Mouse (Mus musculus) gastrocnemius, postnatal 4 days (tissue): ENCODE measurements at regions not wholly inside any gene's neighbourhood (a gene's known extent, or its start where the extent isn't known, plus 50 kb on each side); places are given as distances from the start of the nearest gene placed in this dataset.

Experiments used
- DNase-seq, 2 experiments: peaks; one replicate each; pipeline ENCODE4 v3.0.0; 2021 to 2022; ENCODE audit warnings: low spot score in 2 of 2, mixed read lengths in 2 of 2

DNA sequence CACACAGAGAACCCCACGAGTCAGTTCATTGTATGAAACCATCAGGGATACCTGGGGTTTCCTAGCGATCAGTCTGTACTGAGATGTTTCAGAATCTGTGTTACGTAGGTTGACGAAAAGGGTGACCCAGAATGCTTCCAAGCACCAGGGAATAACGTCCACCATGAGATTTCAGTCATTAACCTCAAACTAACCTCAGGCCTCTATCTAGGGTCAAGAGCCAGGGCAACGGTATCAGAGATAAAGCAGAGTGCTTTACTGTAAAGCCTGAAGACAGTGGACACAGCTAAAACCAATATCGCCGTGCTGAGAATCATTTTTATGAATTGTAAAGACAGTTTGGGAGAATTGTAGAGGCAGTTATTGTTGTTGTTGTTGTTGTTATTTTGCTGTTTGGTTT, 52.9 kb upstream of the Errfi1 start:
- DNase-seq, result no peak

DNA sequence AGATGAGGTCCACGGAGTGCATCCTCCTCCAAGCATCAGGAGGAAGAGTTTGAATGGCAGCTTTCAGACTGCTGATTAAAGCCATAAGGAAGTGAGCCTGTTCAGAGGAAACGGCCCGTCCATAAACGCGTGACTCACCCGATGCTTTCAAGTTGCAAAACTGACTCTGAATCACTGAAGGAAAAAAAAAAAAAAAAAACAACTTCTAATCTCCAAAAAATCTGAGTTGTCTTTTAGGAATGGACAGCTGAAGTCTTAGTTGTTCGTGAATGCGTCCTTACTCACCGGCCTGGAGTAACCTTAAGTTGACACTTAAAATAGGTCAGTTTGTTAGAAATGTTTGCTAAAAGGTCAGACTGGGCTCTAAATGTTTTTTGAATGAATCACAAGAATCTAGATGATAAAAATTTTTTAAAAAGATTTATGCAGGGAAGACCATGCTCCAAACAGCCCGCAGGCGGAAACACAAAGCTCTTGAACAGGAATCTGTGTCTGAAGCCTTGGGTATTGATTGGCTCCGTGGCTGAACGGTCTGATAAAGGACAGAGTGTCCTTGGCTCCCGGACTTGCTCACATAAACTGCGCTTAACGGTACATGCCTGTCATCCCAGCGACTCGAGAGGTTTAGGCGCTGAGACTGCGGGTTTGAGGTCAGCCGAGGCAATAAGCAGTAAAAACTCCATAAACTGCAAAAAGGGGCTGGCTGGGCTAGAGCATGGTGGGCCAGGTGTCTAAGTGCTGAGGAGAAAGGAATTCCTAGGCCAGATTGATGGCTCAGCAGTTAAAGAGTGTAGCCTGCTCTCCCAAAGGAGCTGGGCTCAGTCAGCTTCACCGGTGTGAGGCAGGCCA, 53.9 kb upstream of the Errfi1 start:
- no peak for DNase-seq

- no peak for DNase-seq
Observed at GRCm38 (mm10) chr4:150798783-150799530, 54.8 kb upstream of the Errfi1 start.

DNA sequence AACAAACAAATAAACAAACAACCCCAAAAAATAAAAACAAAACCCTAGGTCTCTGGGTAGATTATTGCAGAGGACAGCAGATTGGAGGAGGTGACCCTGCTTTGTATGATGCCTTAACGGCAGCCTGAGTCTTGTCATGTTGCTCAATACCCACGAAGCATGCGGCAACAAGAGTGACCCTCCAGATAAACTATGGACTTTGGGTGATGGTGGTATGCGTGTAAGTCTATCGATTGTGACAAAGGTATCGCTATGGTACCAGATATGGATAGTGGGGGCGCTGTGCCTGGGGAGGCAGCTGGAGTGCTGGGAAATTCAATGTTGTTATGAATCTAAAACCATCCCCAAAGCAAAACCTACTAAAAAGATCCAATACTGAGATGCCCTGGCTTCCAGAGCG, 55.4 kb upstream of the Errfi1 start:
- no peak for DNase-seq

- no peak for DNase-seq
Observed at GRCm38 (mm10) chr4:150797057-150797456, 56.7 kb upstream of the Errfi1 start.

- no peak for DNase-seq
Observed at GRCm38 (mm10) chr4:150794878-150795277, 58.8 kb upstream of the Errfi1 start.

- DNase-seq, result no peak
Observed at GRCm38 (mm10) chr4:150794257-150794794, 59.4 kb upstream of the Errfi1 start.

- DNase-seq, result no peak
Observed at GRCm38 (mm10) chr4:150793146-150793545, 60.6 kb upstream of the Errfi1 start.

DNA sequence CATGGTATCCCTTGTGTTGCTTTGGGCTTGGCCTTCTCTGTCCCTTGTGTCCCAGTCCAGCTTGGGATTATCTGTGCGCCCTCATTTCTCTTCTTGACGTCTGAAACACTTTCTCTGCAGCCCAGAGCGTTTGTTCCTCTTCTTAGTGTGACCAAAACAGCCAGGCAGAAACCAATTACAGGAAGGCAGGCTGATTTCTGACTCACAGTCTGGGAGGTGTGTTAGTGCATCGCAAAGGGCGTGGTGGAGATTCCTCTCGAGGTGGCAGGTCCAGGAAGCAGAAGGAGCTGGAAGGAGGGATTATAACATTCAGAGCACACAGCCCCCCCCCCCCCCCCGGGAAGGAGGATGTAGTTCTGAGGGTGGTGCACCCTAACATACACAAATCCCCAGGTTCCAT, 64.6 kb upstream of the Errfi1 start:
- no peak for DNase-seq

DNA sequence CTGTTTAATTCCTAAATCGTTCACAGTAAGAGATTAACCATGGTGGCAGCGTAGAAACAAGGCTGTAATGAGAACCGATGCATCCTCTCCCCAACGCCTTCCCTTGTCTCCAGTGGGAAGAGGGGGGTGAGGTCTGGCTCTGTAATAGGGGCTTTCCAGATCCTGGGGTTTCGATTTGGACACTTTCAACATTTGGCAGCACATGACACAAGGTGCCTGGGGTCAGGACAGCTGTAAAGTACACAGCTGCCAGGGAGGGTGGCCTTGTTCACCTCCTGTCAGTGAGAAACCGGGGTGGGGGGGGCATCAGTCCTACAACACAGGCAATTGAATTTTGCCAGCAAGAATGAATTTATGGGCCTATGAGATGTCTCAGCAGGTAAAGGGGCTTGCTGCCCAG, 66.6 kb upstream of the Errfi1 start:
- DNase-seq, result no peak

DNA sequence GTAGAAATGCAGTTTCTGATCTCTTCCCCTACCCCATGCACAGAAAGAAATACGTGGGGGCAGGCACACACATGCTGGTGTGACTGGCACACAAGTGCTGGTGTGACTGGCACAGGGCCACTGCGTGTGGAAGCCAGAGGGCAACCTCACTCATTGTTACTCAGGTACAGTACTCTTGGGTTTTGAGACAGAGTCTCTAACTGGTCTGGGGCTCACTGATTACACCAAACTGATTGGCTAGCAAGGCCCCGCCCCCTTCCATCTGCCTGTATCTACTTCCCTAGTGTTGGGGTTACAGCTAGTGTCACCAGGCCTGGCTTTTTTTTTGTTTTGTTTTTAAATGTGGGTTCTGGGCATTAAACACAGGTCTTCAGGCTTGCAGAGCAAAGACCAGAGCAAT, 67.1 kb upstream of the Errfi1 start:
- no peak for DNase-seq

DNA sequence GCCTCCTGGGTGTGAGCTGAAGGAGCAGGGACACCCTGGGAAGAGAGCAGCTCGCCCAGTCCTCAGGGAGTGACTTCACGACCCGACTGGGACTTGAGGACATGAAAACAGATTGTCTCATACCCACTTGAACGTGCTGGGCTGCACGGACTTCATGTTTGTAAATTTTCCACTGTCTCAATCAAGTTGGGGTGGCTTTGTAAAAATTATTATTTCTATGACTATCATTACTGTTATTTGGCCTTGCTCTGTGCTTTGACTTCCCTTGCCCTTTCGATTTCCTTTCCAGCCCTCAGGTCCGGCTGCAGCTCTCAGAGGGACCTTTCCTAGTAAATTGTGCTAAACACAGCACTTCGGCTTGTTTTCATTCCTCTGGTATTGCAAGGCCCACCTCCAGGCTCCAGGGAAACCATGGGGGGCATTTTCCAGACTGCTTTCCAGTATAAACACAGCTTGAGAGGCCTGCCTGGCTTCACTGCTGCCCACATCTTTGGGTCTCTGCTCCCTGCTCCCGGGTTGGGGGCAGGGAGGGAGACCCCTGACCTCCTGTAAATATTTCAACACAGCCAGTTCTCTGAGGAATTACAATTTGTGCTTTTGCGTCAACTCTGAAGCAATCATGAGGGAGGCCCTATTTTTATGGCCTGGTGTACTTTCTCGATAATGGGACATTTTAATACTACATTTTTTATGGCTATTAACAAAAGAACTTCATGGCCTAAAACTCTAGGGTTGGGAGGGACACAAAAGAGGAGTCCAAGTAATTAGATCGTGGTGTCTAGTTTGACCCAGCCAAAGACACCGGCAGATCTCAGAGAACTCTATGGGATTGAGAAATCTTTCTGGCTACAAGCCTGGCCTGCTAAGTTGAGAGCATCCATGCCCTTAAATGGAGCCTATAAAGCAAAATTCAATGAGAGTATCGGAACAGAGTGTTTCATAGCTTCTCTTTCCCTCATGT, 68.9 kb upstream of the Errfi1 start:
- no peak for DNase-seq

- DNase-seq, result no peak
Observed at GRCm38 (mm10) chr4:150781304-150781703, 72.4 kb upstream of the Errfi1 start.

DNA sequence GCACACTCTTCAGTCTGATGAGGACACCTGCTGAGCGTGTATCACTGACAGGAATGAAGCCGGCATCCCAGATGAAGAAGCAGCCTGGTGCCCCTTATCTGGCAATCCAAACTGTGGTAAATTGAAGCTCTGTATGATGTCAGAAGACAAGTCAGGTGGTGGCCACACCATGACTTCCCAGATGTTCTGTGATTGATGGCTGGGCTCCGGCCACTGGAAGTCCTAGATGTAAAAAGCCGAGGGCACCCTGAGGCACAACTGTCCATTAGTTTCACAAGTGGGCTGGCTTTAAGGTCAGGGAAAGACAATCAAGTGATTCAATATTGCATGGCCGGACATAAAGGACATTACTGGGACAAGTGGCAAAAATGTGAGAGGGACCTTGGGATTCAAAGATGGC, 74.4 kb upstream of the Errfi1 start:
- DNase-seq, result no peak

GRCm38 (mm10) chr4:150778683-150779082, 75.0 kb upstream of the Errfi1 start:
- no peak for DNase-seq

DNA sequence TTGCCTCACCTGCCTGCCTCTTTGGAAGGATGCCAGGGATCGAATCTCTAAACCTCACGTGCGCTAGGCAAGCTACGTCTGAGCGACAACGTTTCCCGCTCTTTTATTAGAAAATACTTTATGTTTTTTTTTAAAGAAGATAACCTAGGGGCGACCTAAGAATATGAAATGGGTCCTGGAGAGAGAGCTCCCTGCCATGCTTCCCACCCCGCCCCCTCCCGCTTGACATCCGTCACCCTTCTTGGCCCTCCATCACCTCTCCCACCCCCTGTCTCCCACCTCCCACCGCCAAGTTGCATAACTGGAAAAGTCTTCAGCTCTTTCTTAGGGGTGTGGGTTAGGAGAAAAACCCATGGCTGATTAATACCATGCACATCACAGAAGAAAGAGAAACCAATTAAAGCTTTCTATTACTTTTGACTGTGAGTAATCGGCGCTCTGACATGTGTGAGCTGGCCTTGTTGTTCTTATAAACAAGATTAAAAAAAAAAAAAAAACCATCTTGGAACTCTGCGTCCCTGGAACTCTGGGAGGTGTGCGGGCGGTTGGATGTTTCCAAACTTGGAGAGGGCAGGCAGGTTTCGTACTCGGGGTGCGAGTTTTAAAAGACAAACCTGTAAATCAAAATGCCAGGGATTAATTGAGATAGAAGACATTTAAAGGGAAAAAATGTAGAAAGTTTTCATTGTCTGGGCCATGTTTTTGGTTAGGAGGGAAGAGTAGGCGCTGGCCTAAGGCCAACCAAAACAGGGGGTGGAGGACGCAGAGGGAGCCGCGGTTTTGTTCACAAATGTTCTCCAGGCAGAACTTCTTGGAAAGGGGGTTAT, 77.8 kb upstream of the Errfi1 start:
- no peak for DNase-seq

DNA sequence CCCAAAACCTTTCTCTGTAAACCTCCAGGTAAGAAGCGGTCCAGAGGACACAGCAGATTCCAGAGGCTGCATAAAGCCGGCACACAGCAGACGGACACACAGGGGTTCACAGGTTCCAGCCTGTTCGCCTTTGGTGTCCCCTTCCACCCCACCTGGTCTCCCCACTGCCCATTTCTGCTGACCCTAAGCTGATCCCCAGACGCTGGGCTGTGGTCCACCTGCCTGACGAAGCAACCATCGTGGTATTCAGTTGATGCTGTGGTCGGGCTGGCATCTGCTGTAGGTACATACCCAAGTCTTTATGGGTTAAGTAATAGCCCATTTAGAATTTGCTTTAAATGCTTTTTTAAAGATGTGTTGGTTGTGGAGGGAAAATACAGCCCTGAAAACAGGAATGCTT, 78.4 kb upstream of the Errfi1 start:
- no peak for DNase-seq

DNA sequence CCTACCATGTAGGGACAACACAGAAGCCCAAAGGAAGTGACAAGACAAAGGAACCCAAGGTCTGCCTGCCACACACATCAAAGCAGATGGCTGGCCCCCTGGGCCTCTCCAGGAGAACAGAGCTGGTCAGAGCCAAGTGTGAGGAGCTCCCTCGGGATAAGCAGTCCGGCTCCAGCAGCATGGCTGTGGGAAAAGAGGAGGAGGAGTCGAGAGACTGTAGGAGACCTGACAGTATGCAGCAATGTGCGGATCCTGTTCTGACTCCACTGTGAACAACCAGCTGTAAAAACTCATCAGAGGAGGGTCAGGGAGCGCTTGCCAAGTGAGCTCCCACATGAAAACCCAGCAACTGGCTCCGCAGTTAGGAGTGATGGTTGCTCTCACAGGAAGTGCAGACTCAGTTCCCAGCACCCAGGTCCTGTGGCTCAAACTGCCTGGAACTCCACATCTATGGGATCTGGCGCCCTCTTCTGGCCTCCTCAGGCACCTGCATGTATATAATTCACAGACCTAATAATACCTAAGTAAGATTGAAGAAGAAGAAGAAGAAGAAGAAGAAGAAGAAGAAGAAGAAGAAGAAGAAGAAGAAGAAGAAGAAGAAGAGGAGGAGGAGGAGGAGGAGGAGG, 79.3 kb upstream of the Errfi1 start:
- DNase-seq, result no peak

DNA sequence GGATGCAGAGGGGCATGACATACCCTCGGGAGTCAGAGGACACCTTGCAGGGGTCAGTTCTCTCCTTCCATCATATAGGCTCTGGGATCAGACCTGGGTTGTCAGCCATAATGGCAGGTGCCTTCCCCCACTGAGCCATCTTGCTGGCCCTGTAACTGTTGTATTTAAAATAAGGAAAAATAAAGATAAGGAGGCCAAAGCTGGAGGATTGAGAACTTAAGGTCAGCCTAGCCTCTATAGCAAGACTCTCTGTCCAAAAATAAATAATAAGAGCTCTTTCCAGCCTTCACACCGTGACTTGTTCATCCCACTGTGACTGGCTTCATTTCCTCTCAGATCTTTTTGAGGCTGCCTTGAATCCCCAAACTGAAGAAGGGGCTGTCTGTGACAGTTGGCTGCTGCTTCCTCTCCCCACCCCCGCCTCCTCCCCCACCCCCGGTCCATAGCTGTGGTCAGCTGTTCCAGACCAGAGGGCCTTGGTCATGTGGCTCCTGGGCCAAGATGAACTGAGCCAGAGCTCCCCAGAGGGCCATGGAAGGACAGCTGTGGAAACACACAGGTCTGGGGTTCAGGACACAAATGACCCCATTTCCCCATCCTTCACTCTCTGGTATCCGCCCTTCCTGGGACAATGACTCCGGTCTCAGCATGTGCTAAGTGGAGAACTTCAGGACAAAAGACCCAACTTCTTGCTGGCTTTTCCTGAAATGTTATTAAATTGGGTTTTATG, 81.6 kb upstream of the Errfi1 start:
- DNase-seq, result no peak
